Mouse (Mus musculus): ENCODE results near the gene Armc3.
"Not testable (repeated sequence)": the region's sequence is repeated elsewhere in the genome, so short reads cannot be mapped to it uniquely, and the experiment has no call there.

Armc3 gene

DNA sequence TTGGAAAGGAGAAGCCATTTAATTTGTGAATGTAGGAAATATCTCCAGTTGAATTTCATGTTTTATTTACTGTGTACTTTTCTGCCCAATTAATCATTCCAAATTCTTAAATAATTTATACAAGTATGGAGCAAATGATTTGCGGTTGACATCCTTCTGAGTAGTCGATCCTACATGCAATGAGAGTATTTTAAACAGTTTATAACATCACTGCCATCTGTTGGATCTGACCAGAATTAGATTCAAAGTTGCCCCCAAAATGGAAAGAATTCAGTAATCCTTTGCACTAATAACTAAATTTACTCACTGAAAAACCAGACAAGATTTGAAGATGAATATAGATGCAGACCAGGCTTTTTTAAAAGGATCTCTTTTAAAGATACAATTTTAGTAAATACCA lies 75.5 kb downstream of the Armc3 start:
- DNase-seq (ENCODE audit: low read depth), result peak; percentile 15

DNA sequence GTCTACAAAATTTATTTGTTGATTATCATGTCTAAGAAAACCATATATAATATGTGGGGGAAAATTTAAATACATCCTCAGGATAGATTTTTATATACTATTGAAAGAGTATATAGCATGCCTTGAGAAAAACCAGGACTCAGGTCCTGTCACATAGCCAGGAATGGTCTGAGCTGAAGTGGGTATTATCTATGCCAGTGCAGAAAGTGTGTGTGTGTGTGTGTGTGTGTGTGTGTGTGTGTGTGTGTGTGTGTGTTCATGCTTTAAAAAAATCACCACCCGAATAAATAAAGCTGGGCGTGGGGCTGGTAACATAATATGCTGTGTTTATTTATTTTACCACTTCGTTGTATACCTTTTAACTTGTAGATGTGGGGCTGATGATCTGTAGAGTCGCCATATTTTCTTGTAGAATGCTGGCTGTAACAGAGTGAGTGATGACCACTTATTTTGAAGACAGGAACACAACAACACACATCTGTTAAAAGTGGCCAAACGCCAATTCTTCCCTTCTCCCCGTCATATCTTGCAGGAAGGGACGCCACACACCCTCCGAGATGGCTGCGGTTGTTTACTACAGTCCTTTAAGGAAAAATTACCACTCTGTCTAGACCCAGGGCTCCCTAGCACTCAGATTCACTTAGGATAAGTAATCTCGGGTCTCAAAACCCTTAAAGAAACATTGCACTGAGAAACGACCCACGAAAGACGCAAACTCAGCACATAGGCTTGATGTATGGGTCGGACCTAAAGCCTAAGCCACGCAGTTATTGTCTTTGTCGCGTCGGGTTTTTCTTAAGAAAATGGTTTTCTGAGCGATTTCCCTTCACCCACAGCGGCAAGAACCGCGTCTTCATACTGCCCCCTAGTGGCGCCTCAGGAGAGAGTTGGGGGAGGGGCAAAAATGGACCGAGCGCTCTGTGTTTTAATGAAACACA lies 76.8 kb downstream of the Armc3 start:
- DNase-seq (ENCODE audit: low read depth), result peak; percentile 90

DNA sequence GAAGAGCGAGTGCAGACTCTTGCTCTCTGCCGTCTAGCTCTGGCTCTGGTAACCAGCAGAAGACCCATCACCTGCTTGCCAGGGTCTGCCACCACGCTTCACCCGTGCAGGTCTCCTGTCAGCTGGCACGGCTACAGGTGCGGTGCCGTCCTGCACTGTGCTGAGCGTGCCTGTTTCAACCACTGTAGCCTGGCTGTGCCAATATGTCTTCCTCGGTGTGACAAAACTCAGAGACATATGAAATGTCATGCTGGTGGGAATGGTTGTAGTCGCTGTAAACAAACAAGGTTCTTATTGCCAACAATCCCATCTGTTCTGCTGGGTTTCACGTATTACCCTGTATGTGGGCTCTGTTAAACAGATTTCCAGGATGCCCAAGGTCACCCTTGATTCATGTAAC lies 81.2 kb downstream of the Armc3 start:
- DNase-seq (ENCODE audit: low read depth), result no peak

DNA sequence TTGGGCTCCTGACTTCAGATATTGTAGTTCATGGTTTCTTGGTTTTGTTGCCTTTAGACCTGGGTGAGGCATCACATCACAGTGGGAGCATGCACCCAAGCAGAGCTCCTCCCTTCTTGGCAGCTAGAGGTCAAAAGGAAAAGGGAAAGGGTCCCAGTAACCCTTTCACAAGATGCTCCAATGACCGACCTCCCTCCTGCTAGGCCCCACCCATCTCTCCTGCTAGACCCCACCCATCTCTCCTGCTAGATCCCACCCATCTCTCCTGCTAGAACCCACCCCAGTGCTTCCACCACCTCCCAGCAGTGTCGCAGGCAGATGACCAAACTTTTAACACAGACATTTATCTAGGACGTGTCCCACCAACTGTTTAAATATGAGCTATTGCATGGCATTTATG lies 93.3 kb downstream of the Armc3 start:
- no peak for DNase-seq (ENCODE audit: low read depth)

DNA sequence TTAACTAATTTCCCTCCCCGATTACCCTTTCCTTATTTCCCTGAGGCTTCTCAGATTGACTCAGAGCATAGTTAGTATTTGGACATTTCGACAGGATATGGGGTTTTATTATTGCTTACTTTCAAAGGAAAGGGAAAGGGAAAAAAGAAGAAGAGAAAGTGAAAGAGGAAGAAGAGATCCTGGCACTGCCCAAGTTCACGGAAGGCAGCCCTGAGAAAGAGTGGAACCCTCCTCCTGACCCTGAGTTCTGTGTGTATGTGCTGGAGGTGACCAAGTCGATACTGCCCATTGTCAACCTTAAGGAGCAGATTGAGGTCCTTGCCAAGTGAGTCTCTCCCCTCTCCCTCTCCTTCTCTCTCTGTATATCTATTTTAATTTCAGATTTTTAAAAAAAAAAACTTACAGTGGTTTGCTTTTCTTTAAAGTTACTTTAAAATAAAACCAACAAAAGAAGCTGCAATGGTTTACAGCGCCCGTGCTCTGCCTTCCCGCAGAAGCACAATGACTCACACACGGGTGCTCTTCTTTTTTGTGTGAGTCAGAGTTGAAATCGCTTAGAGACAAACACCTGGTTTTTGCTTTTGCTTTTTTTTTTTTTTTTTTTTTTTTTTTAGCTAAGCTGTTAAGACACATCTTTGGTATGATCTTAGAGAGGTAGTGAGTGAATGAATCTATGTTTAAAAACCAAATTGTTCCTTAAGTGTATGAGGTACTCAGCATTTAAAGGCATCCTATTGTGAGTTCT lies 101.4 kb downstream of the Armc3 start:
- no peak for DNase-seq (ENCODE audit: low read depth)

DNA sequence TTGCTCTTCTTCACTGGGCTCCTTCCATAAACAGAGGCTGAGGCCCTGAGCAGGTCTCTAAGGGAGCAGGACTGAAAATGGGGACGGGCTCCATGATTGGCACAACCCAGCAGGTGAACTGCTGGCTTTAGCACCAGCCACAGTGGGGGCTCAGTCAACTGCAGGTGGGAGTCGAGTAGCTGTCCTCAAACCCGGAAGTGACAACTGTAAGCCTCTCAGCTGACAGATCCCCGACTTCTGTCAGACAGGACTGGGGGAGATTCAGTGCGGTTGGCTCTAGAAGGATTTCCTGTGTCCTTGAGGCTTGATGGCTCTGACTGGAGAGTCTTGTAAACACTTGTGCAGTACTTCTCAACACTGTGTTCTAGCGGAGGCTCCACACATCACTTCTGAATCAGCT lies 102.1 kb downstream of the Armc3 start:
- DNase-seq (ENCODE audit: low read depth), result no peak

DNA sequence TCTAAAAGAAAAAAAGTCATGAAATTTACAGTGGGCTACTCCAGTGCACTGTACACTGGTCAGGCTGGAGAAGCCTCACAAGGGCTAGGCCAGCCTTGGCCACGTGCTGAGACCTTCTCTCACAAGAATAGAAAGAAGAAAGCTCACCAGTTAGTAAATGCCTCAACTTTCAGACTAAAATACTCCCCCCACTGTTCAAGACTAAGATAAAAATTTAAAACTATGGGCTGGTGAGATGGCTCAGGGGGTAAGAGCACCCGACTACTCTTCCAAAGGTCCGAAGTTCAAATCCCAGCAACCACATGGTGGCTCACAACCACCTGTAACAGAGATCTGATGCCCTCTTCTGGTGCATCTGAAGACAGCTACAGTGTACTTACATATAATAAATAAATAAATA lies 104.0 kb downstream of the Armc3 start:
- DNase-seq (ENCODE audit: low read depth), result not testable (repeated sequence)

DNA sequence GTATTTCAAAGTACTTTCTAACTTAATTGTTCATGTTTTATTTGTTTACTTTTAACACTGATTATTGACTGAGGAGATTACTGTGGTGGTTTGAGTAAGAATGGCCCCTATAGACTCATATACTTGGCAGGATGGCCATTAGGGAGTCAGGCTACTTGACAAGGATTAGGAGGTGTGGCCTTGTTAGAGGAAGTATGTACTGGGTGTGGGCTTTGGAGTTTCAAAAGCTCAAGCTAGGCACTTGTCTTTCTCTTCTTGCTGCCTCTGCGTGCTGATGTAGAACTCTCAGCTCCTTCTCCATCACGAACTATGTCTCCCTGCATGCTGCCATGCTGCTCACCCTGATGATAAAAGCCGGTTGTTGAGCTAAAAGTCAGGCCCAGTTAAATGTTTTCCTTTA lies 111.4 kb downstream of the Armc3 start:
- no peak for DNase-seq (ENCODE audit: low read depth)

DNA sequence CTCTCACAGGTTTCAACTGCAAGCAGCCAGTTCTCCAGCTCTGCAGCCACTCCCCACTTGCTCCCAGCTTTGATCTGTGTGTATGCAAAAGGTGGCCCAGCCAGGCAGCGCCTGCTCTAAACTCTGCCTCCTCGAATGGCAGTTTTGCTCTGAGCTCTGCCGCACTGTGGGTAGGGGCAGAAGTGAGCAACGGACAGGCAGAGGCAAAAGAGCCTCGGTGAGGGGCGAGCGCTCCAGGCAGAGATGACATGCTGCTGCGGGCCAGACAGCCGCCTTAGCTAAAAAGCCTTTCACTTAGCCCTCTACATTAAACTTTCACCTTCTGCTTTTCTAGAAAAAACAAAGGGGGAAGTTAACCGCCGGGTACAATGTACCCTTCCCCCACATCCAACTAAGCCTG lies 117.0 kb downstream of the Armc3 start:
- DNase-seq (ENCODE audit: low read depth), result no peak

DNA sequence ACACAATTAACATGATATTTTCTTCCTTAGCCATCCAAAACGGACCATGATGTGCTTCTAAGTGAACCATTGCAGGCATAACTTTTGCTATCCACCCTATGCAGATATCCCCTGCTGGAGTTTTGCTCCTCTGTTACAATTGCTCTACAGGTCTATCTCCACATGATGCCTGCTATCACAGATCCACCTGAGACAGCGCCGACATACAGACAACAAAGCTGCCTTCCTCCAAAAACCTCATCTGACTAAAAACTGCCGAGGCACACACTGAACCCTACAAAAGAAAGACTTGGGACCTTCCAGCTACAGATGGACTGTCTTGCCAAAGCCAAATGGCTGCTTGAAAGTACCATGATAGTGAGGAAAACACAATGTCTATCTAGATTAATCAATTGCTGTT lies 117.6 kb downstream of the Armc3 start:
- no peak for DNase-seq (ENCODE audit: low read depth)

DNA sequence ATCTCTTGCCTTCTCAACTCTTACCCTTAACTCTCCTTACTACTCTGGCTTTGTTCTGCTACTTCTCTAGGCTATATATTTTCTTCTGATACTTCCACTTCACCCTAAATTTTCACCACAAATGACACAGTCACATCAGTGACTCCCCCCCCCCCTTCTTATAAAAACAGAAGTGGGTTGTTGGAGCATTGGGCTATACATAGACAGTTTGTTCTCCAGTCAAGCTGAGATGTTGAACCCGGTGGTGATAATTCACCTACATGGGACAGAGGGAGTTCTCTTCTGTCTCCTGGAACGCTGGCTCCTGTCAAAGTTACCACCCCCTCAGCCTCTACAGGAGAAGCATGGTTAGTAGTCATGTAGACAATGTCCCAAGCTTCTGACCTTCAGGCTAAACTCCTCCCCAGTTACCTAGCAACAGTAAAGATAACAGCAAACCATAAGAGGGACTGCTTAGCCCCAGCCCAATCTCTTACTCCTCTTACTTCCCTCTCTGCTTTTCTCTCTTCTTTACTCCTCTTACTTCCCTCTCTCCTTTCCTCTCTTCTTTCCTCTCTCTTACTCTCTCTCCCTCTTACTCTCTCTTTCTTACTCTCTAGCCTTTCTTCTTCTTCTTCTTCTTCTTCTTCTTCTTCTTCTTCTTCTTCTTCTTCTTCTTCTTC lies 118.2 kb downstream of the Armc3 start:
- not testable (repeated sequence) for DNase-seq (ENCODE audit: low read depth)

DNA sequence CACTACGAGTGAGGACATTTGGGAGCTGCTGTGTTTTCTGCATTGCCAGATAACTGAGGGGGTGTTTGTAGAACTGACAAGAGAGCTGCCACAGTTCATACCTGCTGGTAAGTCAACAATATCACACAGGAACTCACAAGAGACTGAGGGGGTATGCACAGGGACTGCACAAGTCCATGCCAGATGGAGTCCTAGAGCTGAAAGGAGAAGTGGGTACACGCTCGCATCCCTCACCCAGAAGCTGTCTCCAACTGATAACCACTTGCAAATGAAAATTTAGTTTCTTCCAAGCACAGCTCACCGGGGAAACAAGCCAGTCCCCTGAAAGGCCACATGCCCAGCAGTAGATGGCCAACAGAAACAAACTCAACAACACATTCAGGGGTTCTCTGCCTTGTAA lies 119.4 kb downstream of the Armc3 start:
- DNase-seq (ENCODE audit: low read depth), result no peak

DNA sequence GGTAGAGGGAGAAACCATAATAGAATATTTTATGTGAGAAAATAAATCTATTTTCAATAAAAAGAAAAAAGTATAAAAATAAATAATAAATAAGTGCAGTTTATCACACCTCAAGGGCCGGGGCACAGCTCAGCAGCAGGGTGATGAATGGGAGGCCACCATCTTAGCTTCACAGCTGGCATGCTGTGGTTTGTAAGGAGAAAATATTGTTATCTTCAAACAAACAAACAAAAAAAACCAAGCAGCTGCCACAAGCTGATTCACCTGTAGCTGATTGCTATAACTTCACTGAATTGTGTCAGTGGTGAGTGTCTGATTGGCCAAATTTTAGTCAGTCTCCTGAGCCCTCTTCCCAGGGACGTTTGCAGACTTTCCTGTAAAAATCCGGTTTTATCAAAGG lies 120.2 kb downstream of the Armc3 start:
- DNase-seq (ENCODE audit: low read depth), result no peak

DNA sequence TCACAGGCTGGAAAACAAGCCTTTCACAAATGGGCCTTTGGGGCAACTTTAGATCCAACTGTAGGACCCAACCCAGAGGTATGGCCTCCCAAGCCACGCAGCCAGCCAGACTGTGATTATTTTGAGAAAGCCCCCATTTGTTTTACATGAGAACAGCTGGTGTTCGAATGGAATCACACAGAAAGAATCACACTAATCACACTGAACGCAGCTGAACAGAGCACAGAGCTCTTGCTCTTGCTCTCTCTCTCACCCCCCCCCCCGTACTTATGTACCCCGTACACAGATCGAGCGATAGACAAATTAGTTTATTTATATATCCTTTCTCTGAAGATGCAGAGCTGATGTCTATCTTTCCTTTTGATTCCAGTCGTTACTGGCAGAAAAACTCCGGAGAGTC lies 123.3 kb downstream of the Armc3 start:
- no peak for DNase-seq (ENCODE audit: low read depth)

DNA sequence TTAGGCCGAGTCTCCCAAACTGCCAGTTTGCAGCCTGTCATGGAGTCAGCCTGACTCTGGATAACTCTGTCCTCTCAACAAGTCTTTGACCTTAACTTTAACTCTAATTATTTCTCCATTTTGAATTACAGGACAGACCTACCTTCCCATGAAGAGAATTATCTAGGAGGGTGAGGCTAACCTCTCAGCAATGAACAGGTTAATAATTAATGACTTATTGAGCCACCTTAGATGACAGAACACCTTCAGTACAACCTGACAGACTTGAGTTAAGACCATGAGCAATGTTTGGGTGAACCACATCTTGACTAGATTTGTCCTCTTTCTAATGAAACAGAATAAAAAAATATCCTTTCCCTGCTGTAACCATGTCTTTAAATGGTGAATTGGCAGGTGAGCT lies 127.3 kb downstream of the Armc3 start:
- no peak for DNase-seq (ENCODE audit: low read depth)

DNA sequence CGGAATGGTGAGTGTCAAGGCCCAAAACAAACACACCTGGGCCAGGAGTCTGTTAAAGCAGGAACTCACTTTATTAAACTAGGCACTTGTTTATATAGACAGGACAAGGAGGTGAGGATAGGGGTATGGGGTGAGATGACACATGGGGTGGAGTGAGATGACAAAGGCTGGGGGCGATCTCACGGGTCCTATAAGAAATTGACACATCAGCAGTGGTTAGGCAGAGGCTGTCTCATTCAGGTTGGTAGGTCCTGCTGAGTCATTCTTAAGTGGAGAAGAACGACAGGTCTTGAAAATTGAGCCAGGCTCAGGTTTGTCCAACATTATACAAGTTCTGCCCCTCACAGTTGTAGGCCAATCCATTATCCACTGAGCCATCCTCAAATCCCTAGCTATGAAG lies 128.7 kb downstream of the Armc3 start:
- DNase-seq (ENCODE audit: low read depth), result no peak

DNA sequence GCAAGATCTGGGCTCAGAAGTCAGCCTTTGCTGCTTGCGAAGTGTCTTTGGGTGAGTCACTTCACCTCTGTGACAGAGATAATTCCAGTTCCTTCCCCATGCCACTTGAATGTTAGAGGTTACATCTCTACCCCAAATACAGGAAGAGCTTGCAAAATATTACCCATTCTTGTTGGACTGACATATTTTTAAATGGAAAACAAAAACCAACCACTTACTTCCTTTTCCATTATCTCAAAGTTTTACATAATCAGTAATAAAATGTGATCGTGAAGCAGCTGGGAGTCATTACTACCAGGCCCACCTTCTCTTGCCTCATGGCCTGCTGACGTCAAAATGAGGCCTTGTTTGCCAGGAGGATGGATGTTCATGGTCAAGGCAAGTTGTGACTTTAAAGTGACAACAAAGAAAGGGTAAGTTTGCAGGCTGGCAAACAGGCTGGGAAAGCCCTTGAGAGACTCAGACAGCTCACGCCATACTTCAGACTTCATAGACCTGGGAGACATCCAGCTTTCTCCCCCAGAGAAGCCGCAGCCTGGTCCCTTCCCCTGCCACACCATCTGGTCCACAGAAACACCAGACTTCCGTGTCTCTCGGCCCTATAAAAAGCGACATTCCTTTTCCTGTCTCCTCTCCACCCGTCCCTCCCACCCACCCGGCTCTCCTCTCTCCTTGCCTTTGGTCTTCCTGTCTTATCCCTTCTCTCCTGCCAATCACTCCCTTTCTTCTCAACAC lies 145.0 kb downstream of the Armc3 start:
- peak; percentile 30 for DNase-seq (ENCODE audit: low read depth)

DNA sequence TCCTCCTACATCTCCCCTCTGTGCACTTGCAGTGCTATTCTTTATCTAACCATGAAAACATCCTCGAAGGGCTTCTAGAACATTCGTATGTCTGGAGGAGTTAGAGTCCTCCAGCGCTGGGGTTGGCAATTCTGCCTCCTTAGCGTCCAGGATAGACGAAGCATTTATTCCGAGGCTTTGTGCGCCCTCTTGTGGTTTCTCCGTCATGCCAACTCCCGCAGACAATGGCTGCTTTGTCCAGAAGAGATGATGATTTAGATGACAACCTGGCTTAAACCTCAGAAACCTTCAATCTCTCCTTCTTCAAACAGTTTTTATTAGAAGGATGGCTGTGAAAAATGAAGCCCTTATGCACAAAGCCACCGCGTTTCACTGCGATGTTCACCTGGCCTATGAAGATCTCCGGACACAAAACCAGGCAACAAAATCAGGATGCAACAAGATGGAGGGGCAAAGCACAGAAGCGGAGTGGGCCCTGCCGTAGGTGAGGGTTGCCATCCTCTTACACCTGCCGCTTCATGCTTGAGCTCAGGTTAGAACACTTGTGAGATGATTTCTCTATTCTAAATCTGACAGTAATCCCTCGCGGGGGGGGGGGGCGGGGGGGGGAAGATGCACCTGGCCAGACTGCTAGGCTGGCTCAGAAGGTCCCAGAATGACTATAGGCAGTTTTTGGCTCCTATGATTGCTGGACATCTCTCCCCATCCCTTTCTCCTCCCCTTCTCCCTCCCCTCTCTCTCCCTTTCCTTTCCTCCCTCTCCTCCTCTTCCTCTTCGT lies 145.7 kb downstream of the Armc3 start:
- peak; percentile 91 for DNase-seq (ENCODE audit: low read depth)

DNA sequence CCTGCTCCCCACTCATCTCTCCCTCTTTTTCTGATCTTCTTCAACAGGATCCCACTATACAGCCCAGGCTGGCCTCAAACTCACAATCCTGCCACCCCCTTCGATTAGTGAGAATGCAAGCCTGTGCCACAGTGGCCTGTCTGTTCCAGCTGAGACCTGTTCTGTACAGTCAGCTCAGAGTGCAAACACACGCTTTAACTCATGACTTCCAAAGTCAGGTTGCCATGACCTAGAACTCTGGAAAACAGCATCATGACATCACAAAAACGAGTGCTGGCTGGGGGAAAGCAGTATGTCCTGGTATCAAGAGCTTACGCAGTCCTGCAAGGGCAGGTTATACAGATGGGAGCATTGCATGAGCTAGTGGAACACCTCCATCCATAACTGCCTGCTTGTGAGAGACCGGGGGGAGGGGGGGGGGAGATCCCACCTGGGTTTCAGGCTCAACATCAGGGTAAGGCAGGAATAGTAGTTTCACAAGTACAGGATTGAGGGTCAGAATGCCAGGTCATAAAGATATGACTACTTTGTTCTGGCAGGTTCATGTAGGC lies 146.4 kb downstream of the Armc3 start:
- no peak for DNase-seq (ENCODE audit: low read depth)

DNA sequence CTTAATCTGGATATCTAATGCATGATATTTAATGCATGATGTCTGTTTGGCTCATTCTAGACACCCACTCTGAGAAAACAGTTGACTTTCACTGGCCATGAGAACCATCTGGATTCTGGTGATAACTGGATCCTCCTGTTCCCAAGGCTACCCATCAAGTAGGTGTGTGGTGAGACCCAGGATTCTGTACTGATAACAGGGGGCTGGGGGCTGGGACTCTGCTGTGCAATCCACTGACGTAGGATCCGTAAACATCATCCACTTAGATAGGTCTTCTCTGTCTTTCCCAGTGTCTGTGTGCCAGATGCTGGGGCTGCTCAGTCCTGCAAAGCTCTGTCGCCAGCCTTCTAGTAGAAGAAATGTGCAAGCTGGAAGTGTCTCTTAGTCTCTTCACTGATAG lies 149.4 kb downstream of the Armc3 start:
- DNase-seq (ENCODE audit: low read depth), result no peak

DNA sequence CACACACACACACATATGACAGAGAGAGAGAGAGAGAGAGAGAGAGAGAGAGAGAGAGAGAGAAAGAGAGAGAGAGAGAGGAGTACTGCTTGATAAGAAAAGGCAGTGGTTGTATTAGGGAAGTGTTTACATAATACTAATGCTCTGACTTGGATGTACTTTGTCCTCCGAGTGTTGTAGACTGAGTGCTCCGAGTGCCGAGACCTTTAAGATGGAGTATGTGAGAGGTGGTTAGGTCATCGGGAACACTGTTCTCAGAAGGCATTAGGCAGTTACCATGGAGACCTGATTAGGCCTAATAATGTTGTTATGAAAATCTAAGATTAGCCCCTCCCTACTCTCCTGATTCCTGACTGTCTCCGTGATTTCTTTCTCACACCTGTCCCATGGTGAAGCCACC lies 151.1 kb downstream of the Armc3 start:
- no peak for DNase-seq (ENCODE audit: low read depth)
